Mouse (Mus musculus) right cerebral cortex, adult 2 months (tissue): ENCODE results near the gene Ahcyl2.

Experiments
- DNase-seq, 2 experiments: peaks; one replicate each; pipeline ENCODE4 v3.0.0; 2021 to 2022; ENCODE audit warnings: low spot score in 2 of 2

The Ahcyl2 gene

DNA sequence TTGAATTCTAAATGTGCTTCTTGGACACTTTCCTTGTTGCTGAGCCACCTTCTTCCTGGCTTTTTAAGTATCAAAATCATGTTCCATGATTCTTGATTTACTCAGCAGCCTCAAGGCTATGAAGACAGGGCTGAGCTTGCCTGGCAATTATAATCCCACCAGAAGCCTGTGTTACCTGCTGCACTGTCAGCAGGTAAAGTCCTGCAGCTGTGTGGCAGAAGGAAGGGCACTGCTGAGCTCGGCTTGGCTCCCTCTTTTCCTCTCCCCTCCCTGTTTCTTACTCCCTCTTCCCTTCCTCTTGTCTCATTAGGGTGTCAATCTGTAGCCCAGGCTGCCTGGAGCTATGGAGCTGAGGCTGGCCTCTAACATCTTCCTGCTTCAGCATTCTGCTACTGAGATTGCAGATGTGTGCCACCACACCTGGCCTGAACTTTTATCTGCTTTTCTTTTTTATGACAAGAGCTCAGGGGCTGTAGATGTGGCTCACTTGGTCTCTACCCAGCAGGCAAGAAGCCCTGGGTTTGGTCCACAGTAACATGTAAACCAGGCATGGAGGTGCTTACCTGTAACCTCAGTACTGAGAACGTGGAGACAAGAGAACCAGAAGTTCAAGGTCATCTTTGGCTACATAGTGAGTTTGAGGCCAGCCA is 3.0 kb downstream of the Ahcyl2 start:
- DNase-seq: no peak

DNA sequence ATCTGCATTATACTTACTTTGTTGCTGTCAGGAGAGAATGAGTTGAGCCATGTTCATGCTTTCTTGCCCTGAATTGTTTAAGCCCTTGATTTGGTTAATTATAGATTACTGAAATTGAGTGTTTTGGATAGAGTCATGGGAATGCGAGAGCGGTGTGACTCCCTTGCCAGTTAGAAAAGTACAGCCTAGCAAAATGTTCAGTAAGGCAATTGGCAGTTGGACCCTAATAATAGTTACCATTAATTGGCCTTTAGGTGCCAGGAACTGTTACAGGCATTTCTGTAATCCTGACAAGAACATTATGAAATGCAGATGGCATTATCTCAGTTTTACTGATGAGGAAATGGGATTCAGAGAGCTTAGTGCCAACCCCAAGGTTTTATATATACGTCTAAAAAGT is 4.4 kb downstream of the Ahcyl2 start:
- DNase-seq: no peak

DNA sequence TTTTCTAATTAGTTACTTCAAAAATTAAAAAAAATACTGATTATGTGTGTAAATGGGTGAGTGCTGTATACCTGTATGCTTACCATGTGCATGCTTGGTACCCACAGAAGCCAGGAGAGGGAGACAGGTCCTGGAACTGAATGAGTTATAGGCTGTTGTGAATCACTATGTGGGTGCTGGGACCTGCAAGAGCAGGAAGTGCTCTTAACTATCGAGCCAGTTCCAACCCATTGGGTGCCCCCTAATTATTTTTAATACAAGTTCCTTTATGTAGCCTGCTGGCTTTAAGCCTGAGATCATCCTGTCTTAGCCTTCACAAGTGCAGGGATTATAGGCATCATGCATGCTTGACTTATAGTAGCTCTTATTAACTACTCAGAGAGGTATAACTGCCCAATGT is 6.3 kb downstream of the Ahcyl2 start:
- DNase-seq: no peak

DNA sequence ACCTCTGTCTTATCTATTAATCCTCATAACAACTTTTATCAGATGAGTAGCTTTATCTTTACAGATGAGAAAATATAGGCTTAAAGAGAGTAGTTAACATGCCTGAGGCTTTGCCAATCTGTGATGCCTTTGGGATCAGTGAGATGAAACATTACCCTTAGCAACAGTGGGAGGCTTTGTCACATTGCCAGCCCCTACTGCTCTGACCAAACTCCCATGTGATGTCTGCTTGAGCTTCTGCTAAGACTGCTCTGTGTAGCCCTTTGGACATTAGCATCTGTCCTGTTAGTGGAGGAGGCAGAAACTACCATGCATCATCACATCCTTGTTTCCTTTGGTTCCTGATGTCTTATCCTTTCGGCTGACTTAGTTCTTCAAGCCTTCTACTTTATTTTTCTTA is 7.8 kb downstream of the Ahcyl2 start:
- DNase-seq: peak; percentile 41 to 48

GRCm38 (mm10) chr6:29776542-29777237 is 8.9 kb downstream of the Ahcyl2 start:
- no peak for DNase-seq

- no peak for DNase-seq
These were observed 9.4 kb downstream of the Ahcyl2 start for GRCm38 (mm10) chr6:29777238-29777555.

DNA sequence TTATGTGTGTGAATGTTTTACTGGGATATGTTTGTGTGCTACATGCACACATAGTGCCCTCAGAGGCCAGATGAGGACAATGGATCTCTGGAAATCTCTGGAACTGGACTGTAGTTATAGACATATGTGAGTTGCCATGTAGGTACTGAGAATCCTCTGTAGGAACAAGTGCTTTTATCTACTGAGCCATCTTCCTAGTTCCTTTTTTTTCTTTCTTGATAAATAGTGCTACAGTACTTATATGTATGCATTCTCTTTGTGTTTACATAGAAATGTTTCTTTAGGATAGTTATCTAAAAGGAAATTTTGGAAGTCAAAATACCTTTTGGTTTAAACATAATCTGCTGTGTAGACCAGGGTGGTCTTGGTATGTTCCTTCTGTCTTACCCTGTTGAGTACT is 12.3 kb downstream of the Ahcyl2 start:
- no peak for DNase-seq

- no peak for DNase-seq
These were observed 12.8 kb downstream of the Ahcyl2 start for GRCm38 (mm10) chr6:29780571-29780970.

- DNase-seq: no peak
These were observed 14.4 kb downstream of the Ahcyl2 start for GRCm38 (mm10) chr6:29782239-29782638.

DNA sequence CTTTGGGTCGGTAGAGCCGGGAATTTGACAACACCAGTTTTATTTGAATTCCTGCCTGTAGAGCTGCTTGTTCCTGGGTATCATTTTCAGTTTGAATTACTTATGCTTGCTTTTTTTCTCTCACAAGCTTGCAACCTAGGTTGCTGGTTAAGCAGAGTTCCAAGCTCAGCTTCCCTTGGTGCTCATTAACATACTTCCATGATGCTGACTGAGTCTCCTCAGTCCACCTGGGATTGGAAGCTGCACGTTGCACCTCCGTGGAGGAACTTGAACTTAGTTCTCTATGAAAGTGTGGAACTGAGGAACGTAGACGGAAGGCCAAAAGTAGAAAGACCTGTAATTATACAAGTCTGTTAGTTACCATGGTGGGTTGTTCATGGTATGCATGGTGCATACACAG is 16.1 kb downstream of the Ahcyl2 start:
- no peak for DNase-seq

- DNase-seq: no peak
These were observed 16.7 kb downstream of the Ahcyl2 start for GRCm38 (mm10) chr6:29784413-29785021.

DNA sequence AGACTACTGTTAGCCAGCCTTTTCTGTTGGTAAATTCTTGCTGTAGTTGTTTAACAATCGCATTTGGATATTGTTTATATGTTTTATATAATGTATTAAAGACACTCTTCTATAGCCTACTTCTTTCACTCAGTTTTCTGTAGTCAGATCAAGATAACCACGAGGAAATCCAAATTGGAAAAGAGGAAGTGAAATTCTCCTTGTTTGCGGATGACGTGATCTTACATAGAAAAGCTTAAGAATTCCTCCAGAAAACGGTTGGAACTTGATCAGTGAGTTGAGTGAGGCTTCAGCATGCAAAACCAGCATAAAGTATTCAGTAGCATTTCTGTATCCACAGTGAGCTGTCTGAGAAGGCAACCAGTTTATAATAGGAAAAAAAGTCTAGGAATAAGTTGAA is 17.9 kb downstream of the Ahcyl2 start:
- DNase-seq: no peak

DNA sequence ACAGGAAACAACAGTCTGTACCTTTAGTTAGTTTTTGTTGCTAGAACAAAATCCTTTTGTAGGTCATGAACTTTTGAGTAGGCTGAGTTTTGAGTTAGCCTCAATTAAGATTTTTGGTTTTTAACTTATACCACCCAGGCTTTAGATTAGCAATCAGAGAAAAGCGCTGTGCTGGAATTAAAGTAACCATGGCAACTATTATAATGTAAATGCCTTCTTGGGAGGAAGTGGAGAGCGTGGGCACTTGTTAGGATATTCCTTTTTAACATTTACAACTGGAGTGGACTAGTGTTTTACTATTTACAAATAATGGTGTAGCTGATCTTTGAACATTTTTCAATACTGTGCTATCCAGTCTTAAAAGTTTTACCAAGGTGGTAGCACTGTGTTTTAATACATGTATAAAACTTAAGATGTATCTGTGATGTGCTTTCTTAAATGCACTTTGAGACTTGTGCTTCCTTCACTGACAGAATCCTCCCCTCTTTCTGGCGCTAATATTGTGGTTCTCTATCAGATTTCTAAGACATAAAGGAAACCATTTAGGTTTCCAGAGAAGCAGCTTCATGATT is 21.1 kb downstream of the Ahcyl2 start:
- no peak for DNase-seq

DNA sequence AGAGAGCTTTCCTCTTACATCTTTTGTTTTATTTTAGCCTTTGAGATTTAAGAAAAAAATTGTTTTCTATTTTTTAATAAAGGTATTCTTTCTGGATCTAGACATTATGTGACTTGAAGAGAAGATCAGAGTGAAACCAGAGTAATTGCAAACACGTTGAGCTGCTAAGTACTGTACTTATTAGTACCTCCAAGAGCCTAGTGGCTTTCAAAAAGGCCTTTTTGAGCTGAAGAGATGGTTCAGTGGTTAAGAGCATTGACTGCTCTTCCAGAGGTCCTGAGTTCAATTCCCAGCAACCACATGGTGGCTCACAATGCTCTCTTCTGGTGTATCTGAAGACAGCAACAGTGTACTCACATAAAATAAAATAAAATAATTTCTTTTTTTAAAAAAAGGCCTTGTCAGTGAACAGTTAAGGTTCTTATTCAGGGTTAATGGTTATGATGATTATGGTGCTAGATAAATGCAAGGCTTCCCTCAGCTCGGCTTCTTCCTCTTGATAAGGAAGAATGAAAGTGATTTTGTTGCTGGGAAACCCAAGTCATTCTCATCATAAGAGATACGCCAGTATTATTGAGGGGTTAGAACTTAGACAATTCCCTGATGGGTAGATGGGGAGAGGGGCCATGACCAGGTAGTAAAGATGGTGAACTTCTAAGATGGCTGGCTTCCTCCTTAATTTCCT is 22.3 kb downstream of the Ahcyl2 start:
- no peak for DNase-seq

GRCm38 (mm10) chr6:29793520-29793919 is 25.7 kb downstream of the Ahcyl2 start:
- DNase-seq: no peak

DNA sequence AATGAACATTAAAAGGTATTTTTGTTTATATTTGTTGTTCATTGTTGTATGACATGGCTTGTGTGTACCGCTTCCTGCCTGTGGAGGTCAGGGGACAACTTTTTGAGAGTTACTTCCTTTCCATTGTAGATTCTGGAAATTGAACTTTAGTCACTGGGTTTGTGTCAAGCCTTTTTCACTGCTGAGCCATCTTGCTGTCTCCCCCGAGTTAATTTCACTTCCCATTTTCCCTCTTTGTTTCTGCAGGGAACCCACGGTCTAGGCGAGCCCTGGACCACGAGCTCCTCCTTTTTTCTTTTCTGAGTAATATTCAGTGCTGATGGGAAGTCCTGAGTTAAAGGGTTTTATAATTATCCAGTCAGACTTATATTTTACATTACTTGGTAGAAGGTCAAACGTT is 26.8 kb downstream of the Ahcyl2 start:
- DNase-seq: no peak

DNA sequence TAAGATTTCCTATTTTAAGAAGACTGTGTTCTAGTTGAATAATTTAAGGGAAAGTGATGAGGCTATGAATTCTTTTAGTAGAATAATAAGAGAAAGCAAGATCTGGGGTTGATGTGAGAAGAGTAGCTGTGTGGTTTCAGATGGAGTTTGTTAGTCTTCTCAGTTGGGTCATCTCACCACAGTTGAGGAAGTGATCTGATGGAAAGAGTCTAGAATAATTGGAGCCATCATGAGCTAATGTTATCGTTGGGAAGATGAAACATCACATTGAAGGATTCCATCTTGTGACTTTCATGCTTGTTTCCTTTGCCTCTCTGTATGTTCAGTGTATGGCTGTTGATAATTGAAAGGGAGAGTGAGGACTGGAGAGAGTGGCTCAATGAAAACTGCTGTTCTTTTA is 35.2 kb downstream of the Ahcyl2 start:
- no peak for DNase-seq

DNA sequence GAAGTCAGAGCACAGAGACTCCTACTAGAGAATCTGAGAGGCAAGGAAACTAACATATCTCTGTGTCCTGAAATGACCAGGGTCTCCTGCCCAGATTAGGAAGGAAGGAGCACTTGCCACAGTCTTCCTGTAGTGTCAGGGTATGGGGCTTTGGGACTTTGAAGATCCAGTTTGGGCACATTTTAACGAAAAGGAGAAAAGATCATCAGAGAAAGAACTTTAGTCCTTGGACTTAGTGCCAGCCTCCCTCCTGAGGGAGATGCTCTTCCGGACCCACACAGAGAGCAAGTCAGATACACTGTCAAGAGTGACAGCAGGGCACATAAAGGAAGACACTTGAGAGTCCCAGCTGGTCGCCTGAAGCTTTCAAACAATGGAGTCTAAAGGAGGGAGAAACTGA is 36.2 kb downstream of the Ahcyl2 start:
- DNase-seq: no peak

GRCm38 (mm10) chr6:29805381-29805780 is 37.6 kb downstream of the Ahcyl2 start:
- no peak for DNase-seq

DNA sequence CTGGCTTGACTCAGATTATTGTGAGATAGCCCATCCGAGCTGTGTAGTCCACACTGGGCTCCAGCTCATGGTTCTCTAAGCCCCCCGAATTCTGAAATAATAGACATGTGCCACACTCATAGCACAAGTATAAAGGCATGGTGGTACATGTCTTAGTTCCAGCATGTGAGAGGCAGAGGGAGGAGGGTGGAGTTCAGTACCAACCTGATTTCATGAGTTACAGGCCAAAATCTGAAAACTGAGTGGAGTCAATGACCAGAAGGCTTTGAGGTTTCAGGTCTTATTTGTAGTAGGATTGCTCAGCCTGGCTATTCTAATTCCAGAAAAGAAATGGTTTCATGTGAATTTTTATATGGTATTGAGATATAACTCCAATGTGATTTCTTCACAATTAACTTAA is 44.3 kb downstream of the Ahcyl2 start:
- DNase-seq: no peak

DNA sequence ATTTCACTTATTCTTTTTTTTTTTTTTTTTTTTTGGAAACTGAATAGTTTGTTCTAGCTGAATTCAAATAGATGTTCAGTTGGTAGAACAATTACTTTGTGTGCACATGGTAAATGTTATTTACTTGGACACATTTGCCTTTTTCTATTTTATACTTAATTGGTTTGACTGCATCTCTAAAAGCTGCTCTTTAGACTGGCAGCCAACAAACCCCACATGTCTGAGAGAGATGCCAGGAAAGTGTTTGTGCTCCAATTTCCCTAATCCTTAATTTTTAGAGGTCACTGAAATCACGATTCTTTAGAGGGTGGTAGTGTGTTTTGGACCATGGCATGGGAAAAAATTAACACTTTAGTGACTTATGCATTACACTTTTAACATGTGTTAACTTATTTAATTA is 44.8 kb downstream of the Ahcyl2 start:
- DNase-seq: no peak

GRCm38 (mm10) chr6:29814616-29815015 is 46.8 kb downstream of the Ahcyl2 start:
- peak; percentile 33 to 47 for DNase-seq

GRCm38 (mm10) chr6:29815060-29815459 is 47.2 kb downstream of the Ahcyl2 start:
- DNase-seq: no peak
